Mouse (Mus musculus): ENCODE results near the gene Clec9a. TPM values are rescaled to one million over a fixed set of nuclear protein-coding genes. Genes with fewer than 3 reads are reported as not detected.

The Clec9a gene
- 0.09 and 0.12 TPM in 2 replicates for polyA plus RNA-seq (2015; fragmentation: Nextera tagmentation; extraction: Ambion mirVana)

DNA sequence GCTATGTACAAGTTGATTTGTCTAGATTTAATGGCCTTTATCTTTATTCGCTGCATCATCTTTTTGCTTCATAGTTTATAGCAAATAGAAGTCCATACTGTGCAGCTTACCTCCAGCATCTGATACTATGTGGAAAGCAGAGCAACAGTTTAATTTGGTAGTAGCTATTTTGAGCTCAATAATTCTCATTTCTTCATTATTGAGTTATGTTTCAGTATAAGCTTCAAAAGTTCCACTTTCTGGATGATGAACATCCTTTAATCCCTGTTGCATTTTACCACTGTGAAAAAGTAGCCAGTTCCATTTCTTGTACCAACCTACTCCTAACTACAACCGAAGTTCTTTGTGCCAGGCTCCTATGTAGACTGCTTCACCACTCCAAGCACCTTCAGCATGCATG lies at the start of gene Clec9a:
Gene Clec9a, plus strand, starts transcription at position 301 of the 400 bp plus-strand sequence.
- H3K36me3 ChIP-seq (ENCODE audit: control insufficient read depth, insufficient read depth): no peaks in the 10 kb centered on the region
- 89% methylated on average over 2 of the region's 2 CpGs for WGBS
- TF ChIP-seq CTCF (IDR thresholded peaks at IDR 0.05; ENCODE audit: low read depth): no peak
- no peaks in the 10 kb centered on the region for H3K27me3 ChIP-seq (replicated peaks; ENCODE audit: control insufficient read depth, insufficient read depth, low read length)
- H3K4me2 ChIP-seq (replicated peaks; ENCODE audit: low read depth): no peak within 1 kb of the TSS
- H3K4me1 ChIP-seq (replicated peaks; ENCODE audit: control insufficient read depth, insufficient read depth, low read length): no peaks in the 10 kb centered on the region
- H3K27ac ChIP-seq (ENCODE audit: low read depth, low read length): no peak within 1 kb of the TSS; the same call in 1 of the 2 replicates
- no peak for ATAC-seq
- no peak within 1 kb of the TSS for H3K4me3 ChIP-seq (ENCODE audit: low read depth, low read length)
- no peak within 1 kb of the TSS for H3K9ac ChIP-seq (ENCODE audit: low read depth, low read length)
- H3K9me3 ChIP-seq (ENCODE audit: control insufficient read depth): no peaks in the 10 kb centered on the region

DNA sequence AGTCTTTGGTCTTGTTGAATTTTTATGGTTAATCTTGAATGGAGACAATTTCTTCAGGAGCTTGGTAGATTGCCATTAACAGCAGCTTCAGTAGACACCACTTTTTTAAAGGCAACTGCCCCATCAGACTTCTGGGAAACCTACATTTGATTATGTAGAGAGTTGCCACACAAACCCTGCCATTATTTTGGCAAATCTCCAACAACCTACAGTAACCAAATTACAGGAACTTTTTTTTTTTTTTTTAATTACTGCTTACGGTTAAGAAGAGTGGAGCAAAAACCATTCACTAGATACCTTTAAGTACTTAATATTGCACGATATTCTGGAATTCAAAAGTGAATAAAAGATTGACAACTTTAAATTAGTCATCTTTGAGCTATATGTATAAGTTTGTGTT lies 49.1 kb upstream of the Clec9a start:
- no peak overlapping the region for H3K4me2 ChIP-seq (replicated peaks; ENCODE audit: low read depth)
- 78% methylated on average over 2 of the region's 2 CpGs for WGBS
- no peak for TF ChIP-seq CTCF (IDR thresholded peaks at IDR 0.05; ENCODE audit: low read depth)

GRCm38 (mm10) chr6:129363942-129364341 lies 44.7 kb upstream of the Clec9a start:
- Histone ChIP-seq H3K27ac (ENCODE audit: low read depth, low read length) (no peak overlapping the region), H3K4me2 (replicated peaks; ENCODE audit: low read depth) (no peak overlapping the region), H3K9me3 (ENCODE audit: control insufficient read depth) (no peaks in the 10 kb centered on the region), H3K36me3 (ENCODE audit: control insufficient read depth, insufficient read depth) (no peaks in the 10 kb centered on the region), H3K27me3 (replicated peaks; ENCODE audit: control insufficient read depth, insufficient read depth, low read length) (no peaks in the 10 kb centered on the region), H3K4me1 (replicated peaks; ENCODE audit: control insufficient read depth, insufficient read depth, low read length) (no peaks in the 10 kb centered on the region), H3K4me3 (ENCODE audit: low read depth, low read length) (no peak overlapping the region), H3K9ac (ENCODE audit: low read depth, low read length) (no peak overlapping the region)
- 28% methylated on average over 1 of the region's 1 CpGs for WGBS
- no peak for TF ChIP-seq CTCF (IDR thresholded peaks at IDR 0.05; ENCODE audit: low read depth)
- no peak for ATAC-seq

More for the DNA sequence above, 49.1 kb upstream of the Clec9a start:
- no peak overlapping the region for H3K27ac ChIP-seq (ENCODE audit: low read depth, low read length)
- H3K27me3 ChIP-seq (replicated peaks; ENCODE audit: control insufficient read depth, insufficient read depth, low read length): no peaks in the 10 kb centered on the region
- no peaks in the 10 kb centered on the region for H3K4me1 ChIP-seq (replicated peaks; ENCODE audit: control insufficient read depth, insufficient read depth, low read length)
- H3K36me3 ChIP-seq (ENCODE audit: control insufficient read depth, insufficient read depth): no peaks in the 10 kb centered on the region
- ATAC-seq: no peak
- H3K4me3 ChIP-seq (ENCODE audit: low read depth, low read length): no peak overlapping the region
- H3K9ac ChIP-seq (ENCODE audit: low read depth, low read length): no peak overlapping the region
- H3K9me3 ChIP-seq (ENCODE audit: control insufficient read depth): no peaks in the 10 kb centered on the region

- ATAC-seq: no peak
- TF ChIP-seq CTCF (IDR thresholded peaks at IDR 0.05; ENCODE audit: low read depth): peak; percentile 91
- H3K4me1 ChIP-seq (replicated peaks; ENCODE audit: control insufficient read depth, insufficient read depth, low read length): no peaks in the 10 kb centered on the region
- no peak overlapping the region for H3K27ac ChIP-seq (ENCODE audit: low read depth, low read length)
- H3K9me3 ChIP-seq (ENCODE audit: control insufficient read depth): no peaks in the 10 kb centered on the region
- no peaks in the 10 kb centered on the region for H3K27me3 ChIP-seq (replicated peaks; ENCODE audit: control insufficient read depth, insufficient read depth, low read length)
- H3K4me2 ChIP-seq (replicated peaks; ENCODE audit: low read depth): no peak overlapping the region
- no peak overlapping the region for H3K9ac ChIP-seq (ENCODE audit: low read depth, low read length)
- H3K4me3 ChIP-seq (ENCODE audit: low read depth, low read length): no peak overlapping the region
- WGBS: 12% methylated on average over 6 of the region's 6 CpGs
- H3K36me3 ChIP-seq (ENCODE audit: control insufficient read depth, insufficient read depth): no peaks in the 10 kb centered on the region
Measured at GRCm38 (mm10) chr6:129365959-129366359, 42.7 kb upstream of the Clec9a start.

GRCm38 (mm10) chr6:129369374-129370132 lies 39.1 kb upstream of the Clec9a start:
- Histone ChIP-seq H3K4me2 (replicated peaks; ENCODE audit: low read depth) (no peak overlapping the region), H3K9ac (ENCODE audit: low read depth, low read length) (no peak overlapping the region), H3K27ac (ENCODE audit: low read depth, low read length) (no peak overlapping the region), H3K9me3 (ENCODE audit: control insufficient read depth) (no peaks in the 10 kb centered on the region), H3K36me3 (ENCODE audit: control insufficient read depth, insufficient read depth) (no peaks in the 10 kb centered on the region), H3K27me3 (replicated peaks; ENCODE audit: control insufficient read depth, insufficient read depth, low read length) (no peaks in the 10 kb centered on the region), H3K4me3 (ENCODE audit: low read depth, low read length) (no peak overlapping the region), H3K4me1 (replicated peaks; ENCODE audit: control insufficient read depth, insufficient read depth, low read length) (no peaks in the 10 kb centered on the region)
- WGBS: 73% methylated on average over 7 of the region's 7 CpGs
- ATAC-seq: no peak
- TF ChIP-seq CTCF (IDR thresholded peaks at IDR 0.05; ENCODE audit: low read depth): no peak

- no peaks in the 10 kb centered on the region for H3K9me3 ChIP-seq (ENCODE audit: control insufficient read depth)
- peak; percentile 81 for ATAC-seq
- 32% methylated on average over 2 of the region's 2 CpGs for WGBS
- no peak for TF ChIP-seq CTCF (IDR thresholded peaks at IDR 0.05; ENCODE audit: low read depth)
- H3K9ac ChIP-seq (ENCODE audit: low read depth, low read length): no peak overlapping the region
- H3K4me1 ChIP-seq (replicated peaks; ENCODE audit: control insufficient read depth, insufficient read depth, low read length): no peaks in the 10 kb centered on the region
- no peak overlapping the region for H3K27ac ChIP-seq (ENCODE audit: low read depth, low read length)
- H3K4me2 ChIP-seq (replicated peaks; ENCODE audit: low read depth): no peak overlapping the region
- no peaks in the 10 kb centered on the region for H3K36me3 ChIP-seq (ENCODE audit: control insufficient read depth, insufficient read depth)
- no peak overlapping the region for H3K4me3 ChIP-seq (ENCODE audit: low read depth, low read length)
- H3K27me3 ChIP-seq (replicated peaks; ENCODE audit: control insufficient read depth, insufficient read depth, low read length): no peaks in the 10 kb centered on the region
Measured at GRCm38 (mm10) chr6:129374937-129375471, 33.7 kb upstream of the Clec9a start.

All from intestine, postnatal 0 days (tissue).